Mouse (Mus musculus) neural tube, embryonic 14.5 days (tissue): ENCODE results near the gene Txnrd2. TPM values are rescaled to one million over a fixed set of nuclear protein-coding genes. Genes with fewer than 3 reads are reported as not detected.

Experiments
- ATAC-seq: fragments of 200-750 bp; cut with Nextera tagmentation; 2 replicates; pipeline ENCODE4 v1.8.0; 2017; ENCODE audit warnings: low read depth, mild to moderate bottlenecking, moderate TSS enrichment, moderate library complexity
- H3K27ac ChIP-seq: fragments of 300-500 bp; sonication (generic); 2 replicates; pipeline ENCODE4 v1.5.1; 2014; ENCODE audit warnings: low read depth, mild to moderate bottlenecking, control low read depth, low read length, moderate library complexity, mixed read lengths
- H3K27me3 ChIP-seq: fragments of 300-500 bp; sonication (generic); 2 replicates; pipeline ENCODE4 v1.6.1; 2014; ENCODE audit warnings: low read length; ENCODE audit not compliant: control insufficient read depth, insufficient read depth
- H3K36me3 ChIP-seq: fragments of 300-500 bp; sonication (generic); 2 replicates; pipeline ENCODE4 v1.6.1; 2014; ENCODE audit warnings: low read length, mixed read lengths; ENCODE audit not compliant: control insufficient read depth, insufficient read depth
- H3K4me1 ChIP-seq: fragments of 300-500 bp; sonication (generic); 2 replicates; pipeline ENCODE4 v1.6.1; 2014; ENCODE audit warnings: low read length; ENCODE audit not compliant: control insufficient read depth, insufficient read depth
- H3K4me2 ChIP-seq: fragments of 300-500 bp; sonication (generic); 2 replicates; pipeline ENCODE4 v1.6.1; 2014; ENCODE audit warnings: mild to moderate bottlenecking, low read depth, low read length, control low read depth
- H3K4me3 ChIP-seq: fragments of 300-500 bp; sonication (generic); 2 replicates; pipeline ENCODE4 v1.5.1; 2014; ENCODE audit warnings: low read depth, low read length, control low read depth, mixed read lengths
- H3K9ac ChIP-seq: fragments of 300-500 bp; sonication (generic); replicated peaks from 2 replicates; pipeline ENCODE4 v1.6.1; 2014; ENCODE audit warnings: low read depth, mild to moderate bottlenecking, control low read depth, low read length, mixed read lengths
- H3K9me3 ChIP-seq: fragments of 300-500 bp; sonication (generic); 2 replicates; pipeline ENCODE4 v1.6.1; 2016; ENCODE audit warnings: low read length; ENCODE audit not compliant: control insufficient read depth
- WGBS: fragments of 180-500 bp; shearing (Covaris S2); extraction: QIAGEN DNeasy Blood & Tissue Kit; methylation state at CpG from one replicate; pipeline ENCODE4 v1.1.7; 2014; 5-methylcytosine and 5-hydroxymethylcytosine counted together
- polyA plus RNA-seq: library from polyadenylated mRNA; unstranded; fragments of >200 nt; fragmentation: Nextera tagmentation; extraction: Ambion mirVana; gene quantifications from 2 replicates; pipeline ENCODE4 v1.2.1, GENCODE M21; 2014

The Txnrd2 gene
- polyA plus RNA-seq, 1 experiment from 2014 or later = 25.4 TPM

DNA sequence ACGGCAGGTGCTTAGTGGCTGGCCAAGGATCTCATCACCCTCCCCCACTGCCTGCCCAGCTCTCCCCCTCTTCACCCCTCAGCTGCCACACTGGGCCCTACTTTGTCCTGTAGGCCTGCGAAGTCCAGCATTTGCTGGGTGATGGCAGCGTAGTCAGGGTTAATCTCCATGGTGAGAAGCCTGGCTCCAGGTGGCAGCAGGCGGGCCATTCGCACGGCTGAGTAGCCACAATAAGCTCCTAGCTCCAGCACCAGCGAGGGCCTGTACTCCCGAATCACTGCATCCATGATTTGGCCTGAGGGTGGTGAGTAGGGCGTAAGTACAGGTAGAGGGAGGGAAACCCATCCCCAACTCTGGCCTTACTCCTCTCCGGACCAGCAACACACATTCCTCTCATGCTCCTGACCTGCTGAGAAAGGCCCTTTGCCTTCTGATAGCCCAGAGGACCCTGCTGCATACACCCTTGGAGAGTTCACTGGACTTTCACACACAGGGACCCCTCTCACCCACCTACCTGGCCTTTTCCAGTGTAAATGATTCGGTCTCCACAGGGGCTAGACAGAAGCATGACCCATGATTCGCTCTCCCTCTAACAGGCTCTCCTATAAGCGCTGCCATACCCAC, 15.0 kb upstream of the Txnrd2 start:
- Histone ChIP-seq H3K27me3 (no peaks in the 10 kb centered on the region), H3K36me3 (no peaks in the 10 kb centered on the region), H3K4me2 (no peak overlapping the region), H3K4me1 (peaks cover 7% of the 10 kb centered on the region; the same call in 1 of the 2 replicates), H3K9ac (no peak overlapping the region), H3K27ac (0 out of 2 replicates have a peak overlapping the region, but pooled peaks have one; percentile 22), H3K4me3 (no peak overlapping the region), H3K9me3 (no peaks in the 10 kb centered on the region)
- 54% methylated on average over 13 of the region's 13 CpGs for WGBS
- ATAC-seq = peak; percentile 13; the same call in 1 of the 2 replicates

DNA sequence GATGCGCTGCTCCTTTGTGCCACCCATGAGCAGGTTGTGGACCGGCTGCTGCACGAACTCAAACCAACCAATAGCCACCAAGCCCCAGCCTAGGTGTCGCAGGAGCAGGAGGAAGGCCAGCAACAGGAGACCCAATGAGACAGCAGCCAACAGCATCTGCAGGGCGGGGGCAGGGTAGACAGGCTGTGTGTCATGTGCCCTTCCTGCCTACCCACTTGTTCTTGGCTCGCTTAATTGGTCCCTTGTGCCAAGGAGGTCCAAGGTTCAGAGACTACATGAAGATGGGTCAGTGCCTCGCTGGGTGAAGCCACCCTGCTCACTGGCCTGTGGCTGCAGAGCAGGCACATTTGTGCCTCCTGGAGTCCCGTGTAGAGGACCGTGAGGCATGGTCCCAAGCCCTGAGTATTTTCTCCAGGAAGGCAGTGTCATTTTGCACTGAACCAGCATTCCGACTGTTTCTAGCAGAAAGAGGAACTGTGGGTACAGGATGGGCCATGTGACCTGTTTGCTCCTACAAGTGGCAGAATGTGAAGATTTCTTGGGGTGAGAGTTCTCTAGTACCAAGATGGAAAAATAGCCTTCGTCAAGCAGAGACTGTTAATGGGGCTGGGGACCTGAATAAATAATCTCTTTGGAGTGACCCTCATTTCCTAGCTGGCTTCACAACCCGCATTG, 14.2 kb upstream of the Txnrd2 start:
- Histone ChIP-seq H3K9ac (no peak overlapping the region), H3K4me3 (no peak overlapping the region), H3K9me3 (no peaks in the 10 kb centered on the region), H3K27ac (no peak overlapping the region), H3K27me3 (no peaks in the 10 kb centered on the region), H3K4me1 (peaks cover 7% of the 10 kb centered on the region; the same call in 1 of the 2 replicates), H3K36me3 (no peaks in the 10 kb centered on the region), H3K4me2 (no peak overlapping the region)
- 0 out of 2 replicates have a peak, but pooled peaks have one; percentile 6 for ATAC-seq
- 83% methylated on average over 12 of the region's 12 CpGs for WGBS

GRCm38 (mm10) chr16:18413032-18413816, 13.0 kb upstream of the Txnrd2 start:
- WGBS = 93% methylated on average over 7 of the region's 7 CpGs
- ATAC-seq = no peak
- no peak overlapping the region for H3K27ac ChIP-seq
- H3K4me2 ChIP-seq = no peak overlapping the region
- H3K9ac ChIP-seq = no peak overlapping the region
- H3K4me3 ChIP-seq = no peak overlapping the region
- no peaks in the 10 kb centered on the region for H3K36me3 ChIP-seq
- no peaks in the 10 kb centered on the region for H3K27me3 ChIP-seq
- peaks cover 7% of the 10 kb centered on the region; the same call in 1 of the 2 replicates for H3K4me1 ChIP-seq
- H3K9me3 ChIP-seq = no peaks in the 10 kb centered on the region

GRCm38 (mm10) chr16:18416094-18416761, 10.0 kb upstream of the Txnrd2 start:
- H3K36me3 ChIP-seq = no peaks in the 10 kb centered on the region
- H3K9me3 ChIP-seq = no peaks in the 10 kb centered on the region
- H3K4me1 ChIP-seq = peaks cover 7% of the 10 kb centered on the region; the same call in 1 of the 2 replicates
- peak overlapping the region; percentile 52; the same call in 1 of the 2 replicates for H3K27ac ChIP-seq
- 58% methylated on average over 18 of the region's 18 CpGs for WGBS
- no peaks in the 10 kb centered on the region for H3K27me3 ChIP-seq
- no peak overlapping the region for H3K4me3 ChIP-seq
- no peak; the same call in 1 of the 2 replicates for ATAC-seq
- no peak overlapping the region for H3K9ac ChIP-seq
- H3K4me2 ChIP-seq = no peak overlapping the region

DNA sequence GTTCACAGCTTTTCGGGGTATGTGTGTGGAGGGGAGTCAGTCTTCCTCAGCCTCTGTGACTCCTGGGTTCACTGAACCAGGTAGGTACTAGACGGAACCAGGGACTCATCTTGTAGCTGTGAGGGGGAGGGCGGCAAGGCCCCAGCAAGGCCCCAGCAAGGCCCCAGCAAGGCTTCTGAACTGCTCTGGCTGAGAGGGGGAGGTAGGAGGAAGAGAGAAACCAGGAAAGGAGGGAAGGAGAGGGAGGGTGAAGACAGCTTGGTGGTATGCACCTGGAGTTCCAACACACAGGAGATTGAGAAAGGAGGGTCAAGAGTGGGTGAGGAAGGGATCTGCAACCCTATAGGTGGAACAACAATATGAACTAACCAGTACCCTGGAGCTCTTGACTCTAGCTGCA, 9.3 kb upstream of the Txnrd2 start:
- no peak for ATAC-seq
- H3K9ac ChIP-seq = no peak overlapping the region
- H3K4me1 ChIP-seq = peaks cover under 1% of the 10 kb centered on the region; the same call in 1 of the 2 replicates
- no peak overlapping the region for H3K4me2 ChIP-seq
- no peak overlapping the region for H3K4me3 ChIP-seq
- H3K36me3 ChIP-seq = no peaks in the 10 kb centered on the region
- no peaks in the 10 kb centered on the region for H3K27me3 ChIP-seq
- no peaks in the 10 kb centered on the region for H3K9me3 ChIP-seq
- 88% methylated on average over 3 of the region's 3 CpGs for WGBS
- H3K27ac ChIP-seq = no peak overlapping the region; the same call in 1 of the 2 replicates

GRCm38 (mm10) chr16:18417491-18417890, 8.7 kb upstream of the Txnrd2 start:
- H3K4me1 ChIP-seq = no peaks in the 10 kb centered on the region
- H3K4me2 ChIP-seq = no peak overlapping the region
- H3K4me3 ChIP-seq = no peak overlapping the region
- no peaks in the 10 kb centered on the region for H3K9me3 ChIP-seq
- H3K36me3 ChIP-seq = no peaks in the 10 kb centered on the region
- no peak overlapping the region for H3K9ac ChIP-seq
- WGBS = 93% methylated on average over 5 of the region's 5 CpGs
- no peaks in the 10 kb centered on the region for H3K27me3 ChIP-seq
- no peak for ATAC-seq
- no peak overlapping the region for H3K27ac ChIP-seq

DNA sequence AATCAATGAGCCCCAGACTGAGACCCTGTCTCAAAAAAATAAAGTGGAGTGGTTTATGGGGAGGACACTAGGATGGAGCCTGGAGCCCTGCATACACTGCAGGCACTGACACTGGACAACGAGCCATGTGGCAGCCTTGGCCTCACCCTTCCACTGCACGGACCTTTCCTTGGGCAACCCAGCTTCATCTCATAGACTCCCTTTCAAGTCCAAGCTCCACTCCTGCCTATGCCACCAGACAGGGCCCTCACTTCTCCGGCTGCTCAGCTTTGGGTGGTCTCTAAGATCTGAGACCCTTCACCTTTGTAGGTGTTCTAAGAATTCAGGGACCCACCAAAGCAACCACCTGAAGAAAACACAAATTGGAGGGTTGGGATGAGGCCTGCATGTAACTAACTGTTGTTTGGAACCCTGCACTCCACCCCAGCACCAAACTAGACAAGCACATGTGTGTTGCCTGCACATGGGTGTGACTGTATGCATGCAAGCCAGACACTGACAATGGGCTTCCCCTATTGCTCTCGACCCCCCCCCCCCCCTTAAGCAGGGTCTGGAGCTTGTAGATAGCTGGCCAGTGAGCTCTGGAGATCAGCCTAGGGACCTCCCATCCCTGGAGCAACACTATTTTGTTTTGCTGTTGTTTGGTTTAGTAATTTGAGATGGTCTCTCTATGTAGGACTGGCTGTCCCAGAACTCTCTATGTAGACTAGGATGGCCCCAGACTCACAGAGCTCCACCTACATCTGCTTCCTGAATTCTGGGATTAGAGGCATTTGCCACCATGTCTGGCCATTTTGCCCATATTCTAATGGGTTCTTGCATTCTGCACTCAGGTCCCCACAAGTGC, 7.2 kb upstream of the Txnrd2 start:
- Histone ChIP-seq H3K9me3 (no peaks in the 10 kb centered on the region), H3K27ac (no peak overlapping the region), H3K4me2 (no peak overlapping the region), H3K27me3 (no peaks in the 10 kb centered on the region), H3K36me3 (no peaks in the 10 kb centered on the region), H3K4me3 (no peak overlapping the region), H3K4me1 (0 out of 2 replicates have a peak, but pooled peaks cover 3% of the 10 kb centered on the region), H3K9ac (no peak overlapping the region)
- 82% methylated on average over 4 of the region's 4 CpGs for WGBS
- no peak for ATAC-seq

DNA sequence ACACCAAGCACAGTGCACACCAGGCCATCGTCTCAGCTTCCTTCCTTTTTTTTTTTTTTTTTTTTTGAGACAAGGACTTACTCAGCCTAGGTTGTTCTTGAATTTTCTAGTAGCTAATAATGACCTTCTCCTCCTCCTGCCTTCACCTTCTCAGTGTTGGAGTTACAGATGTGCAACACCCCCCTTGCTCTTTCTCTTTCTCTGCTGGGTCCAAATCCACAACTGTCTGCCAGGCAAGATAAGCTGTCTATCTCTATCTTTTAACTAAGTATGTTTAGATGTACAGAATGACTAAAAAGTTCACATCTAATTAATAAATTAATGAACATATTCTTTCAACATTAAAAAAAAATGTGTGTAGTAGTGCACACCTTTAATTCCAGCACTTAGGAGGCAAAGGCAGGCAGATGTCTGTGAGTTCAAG, 6.6 kb upstream of the Txnrd2 start:
- H3K9ac ChIP-seq = no peak overlapping the region
- WGBS = 83% methylated on average over 1 of the region's 1 CpGs
- H3K4me3 ChIP-seq = no peak overlapping the region
- no peak for ATAC-seq
- no peaks in the 10 kb centered on the region for H3K36me3 ChIP-seq
- H3K27ac ChIP-seq = no peak overlapping the region
- 0 out of 2 replicates have a peak, but pooled peaks cover 8% of the 10 kb centered on the region for H3K4me1 ChIP-seq
- H3K4me2 ChIP-seq = no peak overlapping the region
- H3K9me3 ChIP-seq = no peaks in the 10 kb centered on the region
- H3K27me3 ChIP-seq = no peaks in the 10 kb centered on the region
